Mouse (Mus musculus): ENCODE data around the gene Pyurf. TPM values are rescaled to one million over a fixed set of nuclear protein-coding genes. Genes with fewer than 3 reads are reported as not detected.

The Pyurf gene
- polyA plus RNA-seq, 1 experiment from 2014 or later, result 18.7 TPM

- no peak for DNase-seq (ENCODE audit: low spot score)
- WGBS, result 82% methylated on average over 1 of the region's 1 CpGs
- H3K27me3 ChIP-seq (ENCODE audit: low read depth, poor library complexity, severe bottlenecking), result no peaks in the 10 kb centered on the region
- no peaks in the 10 kb centered on the region for H3K9me3 ChIP-seq (replicated peaks)
- no peaks in the 10 kb centered on the region for H3K4me1 ChIP-seq
- H3K27ac ChIP-seq, result no peak overlapping the region
- no peak overlapping the region for H3K4me3 ChIP-seq
- no peaks in the 10 kb centered on the region for H3K36me3 ChIP-seq
Observed at GRCm38 (mm10) chr6:57639531-57639930, 52.3 kb downstream of the Pyurf start.

Other genes with a start within 250 kb of the Pyurf start
- gene Ppm1k, start 156.6 kb downstream of the Pyurf start, polyA plus RNA-seq (2016; fragmentation: Nextera tagmentation; extraction: Ambion mirVana), result 3.4 and 3.7 TPM in 2 replicates
- gene Herc6, start 111.1 kb downstream of the Pyurf start, polyA plus RNA-seq (2016; fragmentation: Nextera tagmentation; extraction: Ambion mirVana), result 2.0 and 3.0 TPM in 2 replicates
- 29.9 and 34.3 TPM in 2 replicates for gene Lancl2, start 10.5 kb upstream of the Pyurf start, polyA plus RNA-seq (2016; fragmentation: Nextera tagmentation; extraction: Ambion mirVana)
- gene Vopp1, start 133.1 kb upstream of the Pyurf start, polyA plus RNA-seq (2016; fragmentation: Nextera tagmentation; extraction: Ambion mirVana), result 51.7 and 60.3 TPM in 2 replicates
- not detected in 2 replicates for gene Vmn1r21, start 158.3 kb upstream of the Pyurf start, polyA plus RNA-seq (2016; fragmentation: Nextera tagmentation; extraction: Ambion mirVana)
- not detected in 2 replicates for gene Vmn1r22, start 215.9 kb upstream of the Pyurf start, polyA plus RNA-seq (2016; fragmentation: Nextera tagmentation; extraction: Ambion mirVana)
- not detected in 2 replicates for gene Vmn1r23, start 234.8 kb upstream of the Pyurf start, polyA plus RNA-seq (2016; fragmentation: Nextera tagmentation; extraction: Ambion mirVana)